Mouse (Mus musculus) Patski (cell line): ENCODE data around the gene Klhl10. TPM values are rescaled to one million over a fixed set of nuclear protein-coding genes. Genes with fewer than 3 reads are reported as not detected.

Experiments
- ATAC-seq: fragments of 100-300 bp; one replicate; pipeline ENCODE4 v1.8.0; 2021
- CTCF ChIA-PET: fragments of 350-600 bp; sonication (Branson Sonifier 250); formaldehyde crosslinking; loops from one replicate; lab custom pipeline; 2022; ENCODE audit warnings: inconsistent platforms; lab: Charles Lee
- POLR2A ChIA-PET: fragments of 350-600 bp; sonication (Branson Sonifier 250); formaldehyde crosslinking; loops from one replicate; lab custom pipeline; 2022; ENCODE audit warnings: antibody characterized with exemption, inconsistent platforms; lab: Charles Lee
- DNase-seq: peaks from one replicate; pipeline ENCODE4 v3.0.0-alpha.2; 2011; ENCODE audit warnings: low read depth, low spot score
- H3K27me3 ChIP-seq: fragments of 371-371 bp; one replicate; pipeline ENCODE4 v1.5.1; 2021
- CTCF ChIP-seq: fragments of 100-300 bp; IDR thresholded peaks from one replicate; pipeline ENCODE4 v1.5.1; 2021
- in situ Hi-C: fragments of 300-500 bp; cut with MboI; formaldehyde crosslinking; loops from 3 replicates; pipeline ENCODE4 v1.11.1; 2018; ENCODE audit warnings: low pct_unique_long_range_greater_than_20kb, mixed read lengths
- polyA plus RNA-seq: library from polyadenylated mRNA; unstranded; gene quantifications from one replicate; pipeline ENCODE4 v1.2.3, GENCODE M21; 2021

Klhl10 gene
- polyA plus RNA-seq, 1 experiment from 2014 or later = 0.44 TPM

DNA sequence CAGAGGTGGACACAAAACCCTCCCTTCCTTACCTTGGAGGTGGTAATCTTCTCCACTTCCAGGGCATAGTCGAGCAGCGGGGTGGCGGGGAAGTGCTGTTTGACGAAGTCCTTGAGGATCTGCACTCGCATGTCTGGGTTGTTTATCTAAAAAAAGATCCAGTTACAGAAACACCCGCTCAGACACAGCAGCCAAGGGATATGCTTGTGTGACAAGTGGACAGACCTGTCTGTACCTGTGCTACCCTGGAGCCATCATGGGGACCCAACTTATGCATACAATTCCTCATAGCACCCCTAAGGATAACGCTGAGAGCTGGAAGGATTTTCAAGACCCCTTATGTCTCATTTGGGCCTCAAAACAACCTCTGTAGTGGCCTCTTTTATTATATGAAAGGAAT lies 37.4 kb downstream of the Klhl10 start:
- ATAC-seq (no peak), DNase-seq (no peak)
- TF ChIP-seq CTCF = no peak
- H3K27me3 ChIP-seq = no peaks in the 10 kb centered on the region
- POLR2A ChIA-PET = no interaction called here
- CTCF ChIA-PET = no interaction called here
- in situ Hi-C loops = no loop called here

DNA sequence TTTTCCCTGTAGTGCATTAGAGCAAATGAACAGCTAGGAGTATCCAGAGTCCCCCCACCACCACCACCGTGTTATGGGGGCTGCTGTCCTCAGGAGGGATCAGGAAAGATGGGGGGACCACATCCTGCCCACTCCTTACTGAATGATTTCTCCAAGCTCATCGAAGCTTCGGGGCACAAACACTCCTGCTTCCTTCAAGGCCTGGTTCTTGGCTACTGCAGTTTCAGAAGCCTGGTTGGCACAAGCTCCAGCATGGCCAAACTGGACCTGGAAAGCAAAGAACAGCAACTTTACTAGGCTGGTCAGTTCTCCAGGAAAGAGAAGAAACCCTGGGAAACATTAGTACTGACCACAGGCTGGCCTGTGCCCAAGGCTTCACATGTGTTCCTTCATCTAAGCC lies 42.7 kb downstream of the Klhl10 start:
- ATAC-seq (no peak), DNase-seq (no peak)
- ChIA-PET POLR2A (no interaction called here), CTCF (interaction anchor here (1.0 kb wide), 1 partner anchor 11 kb away, joined by 3 read pairs; no protein-coding TSS in a partner anchor)
- in situ Hi-C loops = no loop called here
- no peak for TF ChIP-seq CTCF
- H3K27me3 ChIP-seq = no peaks in the 10 kb centered on the region

DNA sequence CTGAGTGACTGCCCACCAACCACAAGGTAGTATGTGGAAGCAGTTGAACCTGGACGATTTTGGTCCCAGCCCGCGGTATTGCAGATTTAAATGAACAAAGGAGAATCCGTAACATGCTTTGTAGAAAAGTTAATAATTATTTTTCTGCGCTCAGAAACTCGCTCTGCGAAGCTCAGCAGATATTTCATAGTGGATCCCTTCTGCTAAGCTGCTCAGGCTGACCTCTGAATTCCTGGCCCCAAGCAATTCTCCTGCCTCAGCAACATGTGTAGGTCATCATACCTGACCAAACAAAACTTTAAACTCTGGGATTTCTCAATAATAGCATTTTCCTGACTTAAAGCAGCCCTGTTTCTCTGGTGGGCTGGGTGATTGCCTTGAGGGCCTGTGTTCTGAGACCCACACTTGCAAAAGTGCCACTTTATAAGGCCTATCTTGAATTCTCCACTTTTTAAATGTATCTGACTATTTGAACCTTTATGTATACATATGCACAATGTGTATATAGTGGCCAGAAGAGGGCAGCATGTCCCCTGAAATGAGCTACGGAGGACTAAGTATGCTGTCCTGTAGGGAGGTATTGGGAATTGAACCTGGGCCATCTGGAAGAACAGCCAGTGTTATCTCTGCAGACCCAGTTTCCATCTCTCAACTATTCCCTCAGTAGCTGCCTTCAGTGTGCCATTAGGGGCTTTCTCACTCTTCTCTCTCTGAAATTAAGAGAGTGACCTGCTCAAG lies 44.3 kb downstream of the Klhl10 start:
- POLR2A ChIA-PET = interaction anchor here (0.6 to 0.7 kb wide), 2 partner anchors 50 to 116 kb away, joined by 3 read pairs; no protein-coding TSS in a partner anchor
- in situ Hi-C loops = no loop called here
- DNase-seq = no peak
- H3K27me3 ChIP-seq = no peaks in the 10 kb centered on the region
- CTCF ChIA-PET = interaction anchor here (0.8 to 1.6 kb wide), 7 partner anchors 9 to 73 kb away, joined by 3 to 4 read pairs (median 3); partner anchors contain the start of gene Acly
- TF ChIP-seq CTCF = peak; percentile 55
- ATAC-seq = no peak

DNA sequence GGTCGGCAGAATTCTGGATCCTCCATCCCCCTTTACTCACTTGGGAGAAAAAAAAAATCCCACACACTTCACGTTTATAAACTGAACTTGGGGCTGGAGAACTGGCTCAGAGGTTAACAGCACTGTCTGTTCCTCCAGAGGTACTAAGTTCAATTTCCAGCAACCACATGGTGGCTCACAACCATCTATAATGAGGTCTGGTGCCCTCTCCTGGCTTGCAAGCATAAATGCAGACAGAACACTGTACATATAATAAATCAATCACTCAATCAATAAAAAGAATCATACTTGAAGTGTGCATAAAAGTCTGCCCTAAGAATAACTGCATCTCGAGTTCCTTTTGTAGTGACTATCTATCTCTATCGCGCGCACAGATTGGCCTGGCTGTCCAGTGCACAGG lies 49.2 kb downstream of the Klhl10 start:
- peak; percentile 69 for TF ChIP-seq CTCF
- ATAC-seq (no peak), DNase-seq (no peak)
- in situ Hi-C loops = no loop called here
- ChIA-PET CTCF (interaction anchor here (1.0 kb wide), 1 partner anchor 60 kb away, joined by 3 read pairs; no protein-coding TSS in a partner anchor), POLR2A (no interaction called here)
- no peaks in the 10 kb centered on the region for H3K27me3 ChIP-seq

DNA sequence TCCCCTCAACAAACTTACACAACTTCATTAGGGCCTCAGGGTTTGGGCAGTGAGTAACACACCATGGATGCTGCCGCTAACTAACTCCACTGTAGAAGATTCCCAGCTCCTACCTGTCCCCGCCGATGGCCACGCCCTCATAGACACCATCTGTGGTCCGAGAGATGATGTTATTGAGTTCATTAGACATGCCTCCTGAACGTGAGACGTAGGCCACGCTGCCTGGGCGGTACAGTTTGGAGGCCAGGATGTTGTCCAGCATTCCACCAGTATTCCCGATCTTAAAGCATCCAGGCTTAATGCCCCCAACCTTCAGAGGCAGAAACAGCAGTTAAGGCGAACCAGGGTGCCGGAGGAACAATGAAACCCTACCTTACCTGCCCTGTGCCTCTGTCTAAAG lies 52.1 kb downstream of the Klhl10 start:
- ChIA-PET CTCF (no interaction called here), POLR2A (no interaction called here)
- ATAC-seq (no peak), DNase-seq (no peak)
- in situ Hi-C loops = no loop called here
- TF ChIP-seq CTCF = no peak
- no peaks in the 10 kb centered on the region for H3K27me3 ChIP-seq

DNA sequence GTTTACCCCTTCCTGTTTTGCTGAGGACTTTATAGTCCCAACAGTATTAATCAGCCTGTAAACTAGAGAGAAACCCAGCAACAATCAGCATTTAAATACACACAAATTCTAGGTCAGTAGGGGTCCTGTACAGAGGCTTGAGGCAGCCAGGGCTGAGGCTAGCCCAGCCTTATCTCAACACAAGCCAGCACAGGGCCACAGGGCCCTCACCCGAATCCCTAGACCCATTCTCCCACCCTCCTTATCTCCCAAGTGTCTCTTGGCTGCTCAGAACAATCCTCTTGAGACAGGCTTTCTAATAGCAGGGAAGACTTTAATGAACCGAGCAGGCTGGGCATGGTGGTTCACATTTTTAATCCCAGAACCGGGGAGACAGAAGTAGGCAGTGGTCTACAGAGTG lies 58.5 kb downstream of the Klhl10 start:
- ChIA-PET CTCF (no interaction called here), POLR2A (no interaction called here)
- H3K27me3 ChIP-seq = no peaks in the 10 kb centered on the region
- ATAC-seq (no peak), DNase-seq (no peak)
- in situ Hi-C loops = no loop called here
- TF ChIP-seq CTCF = no peak

DNA sequence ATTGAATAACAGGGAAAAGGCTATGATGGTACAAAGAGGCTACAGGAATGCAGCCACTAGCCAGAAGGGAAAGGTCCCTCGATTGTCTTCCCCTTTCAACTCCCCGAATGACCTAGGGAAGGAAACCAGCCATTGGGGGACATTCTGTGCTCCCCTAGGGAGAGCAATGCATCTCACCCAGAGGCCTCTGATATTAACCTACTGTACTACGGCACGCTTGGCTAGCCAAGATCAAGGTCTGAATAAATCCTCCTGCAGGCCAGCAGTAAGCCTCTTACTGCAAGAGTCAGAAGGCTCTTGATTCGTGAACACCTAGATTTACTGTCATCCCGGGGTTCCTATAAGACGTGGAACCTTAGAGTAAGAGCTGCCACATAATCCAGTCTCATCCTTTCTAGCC lies 58.9 kb downstream of the Klhl10 start:
- in situ Hi-C loops = no loop called here
- no peak for ATAC-seq
- no peak for TF ChIP-seq CTCF
- POLR2A ChIA-PET = no interaction called here
- CTCF ChIA-PET = no interaction called here
- no peak for DNase-seq
- H3K27me3 ChIP-seq = no peaks in the 10 kb centered on the region

DNA sequence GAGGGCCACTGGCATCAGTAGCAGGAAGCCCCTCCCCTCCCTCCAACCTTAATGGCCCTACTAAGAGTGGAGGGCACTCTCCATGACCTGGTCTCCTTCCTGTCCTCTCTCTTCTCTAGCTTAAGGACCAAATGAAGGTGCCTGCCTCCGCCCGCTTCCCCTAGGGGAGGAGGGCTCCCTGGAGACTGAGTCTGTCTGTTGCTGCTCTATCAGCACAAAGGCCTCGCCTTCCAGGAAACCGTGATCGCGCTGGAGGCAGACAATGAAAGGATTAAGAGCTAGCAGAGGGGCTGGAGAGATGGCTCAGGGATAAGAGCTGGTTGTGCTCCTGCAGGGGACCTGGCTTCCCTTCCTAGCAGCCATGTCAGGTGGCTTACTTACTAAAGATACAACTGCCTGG lies 59.6 kb downstream of the Klhl10 start:
- POLR2A ChIA-PET = no interaction called here
- in situ Hi-C loops = no loop called here

DNA sequence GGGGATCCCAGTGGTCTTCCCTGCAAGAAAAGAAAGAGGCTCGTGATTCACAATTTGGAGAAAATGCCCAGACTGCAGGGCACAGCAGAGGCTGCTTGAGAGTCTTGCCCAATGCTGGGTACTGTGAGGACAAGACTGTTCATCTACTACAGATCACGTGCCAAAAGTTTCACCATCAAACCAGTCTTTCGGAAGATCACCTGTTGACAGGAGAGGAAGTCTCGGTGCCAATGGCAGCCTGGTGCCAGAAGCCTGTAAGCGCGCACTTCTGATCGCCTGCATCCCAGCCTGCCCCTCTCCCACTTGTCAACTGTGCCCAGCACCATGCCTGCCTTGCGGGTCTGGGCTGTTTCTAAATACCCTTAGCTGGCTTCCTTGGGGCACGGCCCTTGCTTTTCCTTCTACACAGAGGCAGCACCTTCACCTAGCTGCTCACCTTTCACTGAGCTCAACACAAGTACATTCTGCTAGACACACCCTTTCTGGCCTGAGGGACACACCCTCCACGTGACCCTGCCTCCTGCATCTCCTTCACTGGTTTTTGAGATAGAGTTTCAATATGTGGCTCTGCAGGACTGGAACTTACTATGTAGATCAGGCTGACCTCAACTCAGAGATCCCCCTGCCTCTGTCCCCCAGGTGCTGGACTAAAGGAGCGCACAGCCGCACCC lies 63.4 kb downstream of the Klhl10 start:
- H3K27me3 ChIP-seq = no peaks in the 10 kb centered on the region
- ATAC-seq = no peak
- in situ Hi-C loops = no loop called here
- DNase-seq = no peak
- CTCF ChIA-PET = interaction anchor here (1.6 kb wide), 1 partner anchor 10 kb away, joined by 4 read pairs; no protein-coding TSS in a partner anchor
- POLR2A ChIA-PET = interaction anchor here (1.0 kb wide), 1 partner anchor 14 kb away, joined by 4 read pairs; no protein-coding TSS in a partner anchor
- TF ChIP-seq CTCF = no peak

More for the DNA sequence above, 59.6 kb downstream of the Klhl10 start:
- ATAC-seq (no peak), DNase-seq (no peak)
- CTCF ChIA-PET = no interaction called here
- TF ChIP-seq CTCF = no peak
- H3K27me3 ChIP-seq = no peaks in the 10 kb centered on the region

DNA sequence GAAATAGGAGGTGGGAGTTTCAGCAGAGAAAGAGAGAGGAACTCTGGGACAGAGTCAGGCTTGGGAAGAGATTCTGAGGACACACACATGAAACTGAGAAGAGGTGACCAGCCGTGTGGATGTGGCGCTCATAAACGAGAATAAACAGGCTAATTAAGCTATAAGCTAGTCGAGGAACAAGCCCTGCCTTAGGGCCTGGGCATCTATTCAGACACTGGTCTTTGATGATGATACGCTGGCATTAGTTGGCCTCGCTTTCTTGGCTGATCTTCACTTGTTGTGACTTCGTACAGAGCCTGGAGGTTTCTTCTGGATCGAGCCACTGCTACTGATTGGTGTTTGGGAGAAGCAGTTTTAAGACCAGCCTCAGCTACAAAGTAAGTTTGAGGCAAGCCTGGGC lies 64.3 kb downstream of the Klhl10 start:
- TF ChIP-seq CTCF = no peak
- no peaks in the 10 kb centered on the region for H3K27me3 ChIP-seq
- in situ Hi-C loops = no loop called here
- CTCF ChIA-PET = no interaction called here
- POLR2A ChIA-PET = interaction anchor here (1.0 kb wide), 1 partner anchor 13 kb away, joined by 4 read pairs; no protein-coding TSS in a partner anchor
- DNase-seq (no peak), ATAC-seq (no peak)

Other genes starting within 250 kb of the Klhl10 start
- gene Krt9, start 248.7 kb upstream of the Klhl10 start, polyA plus RNA-seq = not detected
- gene Krt14, start 234.4 kb upstream of the Klhl10 start, polyA plus RNA-seq = not detected
- not detected for gene Krt16, start 193.0 kb upstream of the Klhl10 start, polyA plus RNA-seq
- gene Krt17, start 180.9 kb upstream of the Klhl10 start, polyA plus RNA-seq = 0.10 TPM
- gene Krt42, start 172.0 kb upstream of the Klhl10 start, polyA plus RNA-seq = 0.08 TPM
- 674 TPM for gene Eif1, start 122.0 kb upstream of the Klhl10 start, polyA plus RNA-seq
- not detected for gene Gast, start 107.5 kb upstream of the Klhl10 start, polyA plus RNA-seq
- gene Hap1, start 85.8 kb upstream of the Klhl10 start, polyA plus RNA-seq = 23.9 TPM
- 71.6 TPM for gene Jup, start 44.2 kb upstream of the Klhl10 start, polyA plus RNA-seq
- gene P3h4, start 27.1 kb upstream of the Klhl10 start, polyA plus RNA-seq = 29.1 TPM
- gene Fkbp10, start 26.2 kb upstream of the Klhl10 start, polyA plus RNA-seq = 0.10 TPM
- gene Nt5c3b, start 109 bp upstream of the Klhl10 start, polyA plus RNA-seq = 59.8 TPM
- gene Klhl11, start 30.8 kb downstream of the Klhl10 start, polyA plus RNA-seq = 10.9 TPM
- gene Acly, start 86.1 kb downstream of the Klhl10 start, polyA plus RNA-seq = 162 TPM
- gene Ttc25, start 103.7 kb downstream of the Klhl10 start, polyA plus RNA-seq = 2.2 TPM
- 17.9 TPM for gene Cnp, start 133.0 kb downstream of the Klhl10 start, polyA plus RNA-seq
- 36.5 TPM for gene Nkiras2, start 177.3 kb downstream of the Klhl10 start, polyA plus RNA-seq
- 268 TPM for gene Dnajc7, start 178.3 kb downstream of the Klhl10 start, polyA plus RNA-seq